Mouse (Mus musculus) monocyte, adult 5-6 weeks (primary cell): Measurements from ENCODE around the gene Bcl2l11. TPM values are rescaled to one million over a fixed set of nuclear protein-coding genes. Genes with fewer than 3 reads are reported as not detected.
"Not testable (repeated sequence)": the region's sequence is repeated elsewhere in the genome, so short reads cannot be mapped to it uniquely, and the experiment has no call there.

Experiments used
- ATAC-seq: fragments of 153-309, 156-312 bp; replicated peaks from 2 replicates; pipeline ENCODE4 v1.8.0; 2017; ENCODE audit warnings: mild to moderate bottlenecking; ENCODE audit not compliant: low TSS enrichment, insufficient number of reproducible peaks, severe bottlenecking, poor library complexity, low FRiP score
- total RNA-seq: library from RNA; stranded (forward); fragments of 200-1000, 200-491, 200-594 nt; gene quantifications from 3 replicates; pipeline ENCODE4 v1.2.3, GENCODE M21; 2017

Bcl2l11 gene
- total RNA-seq, 1 experiment from 2014 or later: 90.2 TPM

- no peak for ATAC-seq
These were observed 37.3 kb downstream of the Bcl2l11 start for GRCm38 (mm10) chr2:128163177-128163576.

- no peak for ATAC-seq
These were observed 41.0 kb downstream of the Bcl2l11 start for GRCm38 (mm10) chr2:128166623-128167423.

- ATAC-seq: no peak
These were observed 42.1 kb downstream of the Bcl2l11 start for GRCm38 (mm10) chr2:128167930-128168329.

- no peak for ATAC-seq
These were observed 43.6 kb downstream of the Bcl2l11 start for GRCm38 (mm10) chr2:128169486-128169885.

DNA sequence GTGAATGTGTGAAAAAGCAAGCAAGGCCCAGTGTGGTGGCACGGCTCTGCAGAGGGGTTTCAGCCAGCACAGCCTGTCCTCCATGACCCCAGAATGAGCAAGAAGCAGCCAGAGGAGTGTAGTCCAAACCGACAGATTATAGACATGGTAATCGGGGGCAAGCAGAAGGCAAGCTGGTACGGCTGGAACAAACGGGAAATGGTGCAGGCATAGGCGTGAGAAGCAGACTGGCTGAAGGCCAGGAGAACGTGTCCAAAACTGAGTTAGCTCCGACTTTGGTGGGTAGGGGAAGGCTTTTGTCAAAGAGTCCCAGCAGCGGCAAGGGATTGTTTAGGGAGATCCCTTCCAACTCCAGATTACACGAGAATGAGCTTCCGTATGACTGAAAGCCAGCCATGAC lies 44.1 kb downstream of the Bcl2l11 start:
- no peak for ATAC-seq

DNA sequence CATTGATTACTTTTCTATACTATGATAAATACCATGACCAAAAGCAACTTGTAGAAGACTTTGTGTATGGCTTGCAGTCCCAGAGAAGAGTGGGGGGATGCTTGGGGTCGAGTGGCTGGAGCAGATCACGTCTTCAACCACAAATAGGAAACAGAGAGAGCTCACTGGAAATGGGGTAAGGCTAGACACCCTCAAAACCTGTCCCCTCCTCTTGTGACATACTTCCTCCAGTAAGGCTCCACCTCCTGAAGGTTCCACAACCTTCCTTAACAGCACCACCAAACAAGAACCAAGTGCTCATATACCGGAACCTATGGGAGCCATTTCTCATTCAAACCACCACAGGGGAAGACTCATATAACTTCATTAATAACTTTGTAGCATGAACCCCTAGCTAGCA lies 44.8 kb downstream of the Bcl2l11 start:
- ATAC-seq: no peak

GRCm38 (mm10) chr2:128172266-128172665 lies 46.4 kb downstream of the Bcl2l11 start:
- ATAC-seq: no peak

GRCm38 (mm10) chr2:128174176-128174575 lies 48.3 kb downstream of the Bcl2l11 start:
- no peak for ATAC-seq

GRCm38 (mm10) chr2:128174604-128175342 lies 48.9 kb downstream of the Bcl2l11 start:
- no peak for ATAC-seq

GRCm38 (mm10) chr2:128175625-128176024 lies 49.8 kb downstream of the Bcl2l11 start:
- ATAC-seq: no peak

GRCm38 (mm10) chr2:128176391-128177044 lies 50.7 kb downstream of the Bcl2l11 start:
- no peak for ATAC-seq

DNA sequence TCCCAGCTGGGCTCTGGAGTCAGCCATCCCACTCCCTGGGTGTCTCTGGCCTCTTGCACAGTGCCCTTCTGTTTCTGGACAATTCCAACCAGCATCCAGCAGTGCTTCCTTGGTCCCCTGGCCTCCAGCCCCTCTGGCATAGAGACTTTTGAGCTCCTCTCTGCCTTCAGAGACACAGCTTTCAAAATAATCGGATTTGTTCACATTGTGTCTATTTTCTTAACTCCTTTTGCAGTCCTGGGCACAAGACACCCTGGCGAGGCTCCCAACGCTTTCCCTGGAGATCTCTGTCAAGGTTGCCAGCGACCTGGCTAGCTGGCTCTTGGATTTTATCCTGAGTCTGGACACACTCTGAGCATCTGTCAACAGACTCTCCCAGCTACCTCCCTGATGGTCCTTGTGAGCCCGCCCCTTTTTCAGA lies 51.4 kb downstream of the Bcl2l11 start:
- ATAC-seq: no peak

GRCm38 (mm10) chr2:128179126-128179807 lies 53.4 kb downstream of the Bcl2l11 start:
- no peak for ATAC-seq

DNA sequence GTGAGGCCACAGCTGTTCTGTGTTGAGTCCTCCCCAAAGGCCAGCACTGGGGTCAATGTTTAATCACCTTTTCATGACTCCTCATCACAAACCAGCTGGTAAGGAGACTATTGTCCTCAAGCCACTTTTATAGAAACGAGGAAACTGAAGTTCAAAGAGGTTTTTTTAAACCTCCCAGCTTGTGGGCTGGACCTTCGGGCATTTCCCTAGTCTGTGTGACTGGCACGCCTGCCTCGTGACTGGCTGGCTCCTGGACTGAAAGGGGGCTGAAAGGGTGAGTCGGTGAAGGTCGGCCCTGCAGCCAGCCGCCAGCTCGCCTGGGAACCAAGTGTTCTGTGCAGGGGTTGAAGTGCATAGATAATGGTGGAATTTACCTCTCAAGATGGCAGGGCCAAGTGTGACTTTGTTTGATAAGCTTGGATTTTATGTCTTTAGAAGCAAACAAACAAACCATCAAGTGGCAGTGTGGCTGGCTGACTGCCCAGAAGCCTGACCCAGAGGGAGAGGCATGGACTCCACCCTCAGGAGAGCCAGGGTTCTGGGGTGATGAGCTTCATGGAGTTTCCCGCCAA lies 54.1 kb downstream of the Bcl2l11 start:
- no peak for ATAC-seq

- not testable (repeated sequence) for ATAC-seq
These were observed 56.3 kb downstream of the Bcl2l11 start for GRCm38 (mm10) chr2:128182181-128182580.

DNA sequence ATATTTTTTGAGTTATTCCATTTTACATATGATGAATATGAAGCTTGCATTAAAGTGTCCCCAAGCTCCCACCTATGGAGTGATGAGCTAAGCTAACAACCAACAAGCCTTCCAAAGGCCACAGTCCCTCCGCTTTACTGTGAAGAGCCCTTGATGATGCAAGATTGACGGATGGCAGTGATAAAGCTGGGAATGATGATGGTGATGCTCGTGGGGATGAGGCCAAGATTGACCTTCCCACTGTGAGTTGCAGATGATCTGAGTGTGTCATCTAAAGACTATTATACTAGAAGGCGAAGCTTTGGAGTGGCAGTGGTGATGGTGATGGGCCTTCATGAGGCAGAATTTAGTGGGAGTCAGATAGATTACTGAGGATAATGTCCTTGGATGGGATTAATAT lies 56.9 kb downstream of the Bcl2l11 start:
- ATAC-seq: no peak

DNA sequence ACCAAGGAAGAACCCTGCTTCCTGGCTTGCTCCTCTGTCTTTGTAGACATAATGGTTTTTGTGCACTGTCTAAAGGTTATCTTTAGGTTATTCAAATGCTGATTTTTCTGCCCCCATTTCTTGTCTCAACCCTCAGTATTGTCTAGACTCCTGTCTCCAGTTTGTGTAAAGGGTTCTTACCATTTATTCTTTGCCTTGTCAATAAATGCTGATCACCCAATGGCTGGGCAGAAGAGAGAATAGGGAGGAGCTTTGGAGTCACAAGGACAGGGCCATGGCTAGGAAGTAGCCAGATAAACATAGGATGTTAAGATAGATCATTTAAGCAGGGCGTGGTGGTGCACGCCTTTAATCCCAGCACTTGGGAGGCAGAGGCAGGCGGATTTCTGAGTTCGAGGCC lies 57.9 kb downstream of the Bcl2l11 start:
- no peak for ATAC-seq

DNA sequence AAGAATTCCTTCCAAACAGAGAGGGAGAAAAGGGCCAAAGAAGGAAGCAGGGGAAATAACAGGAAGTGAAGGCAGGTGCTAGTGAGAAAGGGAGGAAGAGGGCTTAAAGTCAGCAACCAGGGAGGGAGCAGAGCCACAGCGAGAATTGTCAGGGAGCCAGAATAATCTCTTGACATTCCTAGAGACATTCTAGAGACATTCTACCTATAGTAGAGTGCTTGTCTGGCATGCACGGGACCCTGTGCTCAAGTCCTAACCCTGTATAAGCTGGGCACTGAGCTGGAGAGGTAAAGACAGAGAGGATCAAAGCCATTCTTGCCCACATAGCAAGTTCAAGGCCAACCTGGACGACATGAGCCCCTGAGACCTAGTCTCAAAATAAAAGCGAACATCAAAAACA lies 60.1 kb downstream of the Bcl2l11 start:
- no peak for ATAC-seq

DNA sequence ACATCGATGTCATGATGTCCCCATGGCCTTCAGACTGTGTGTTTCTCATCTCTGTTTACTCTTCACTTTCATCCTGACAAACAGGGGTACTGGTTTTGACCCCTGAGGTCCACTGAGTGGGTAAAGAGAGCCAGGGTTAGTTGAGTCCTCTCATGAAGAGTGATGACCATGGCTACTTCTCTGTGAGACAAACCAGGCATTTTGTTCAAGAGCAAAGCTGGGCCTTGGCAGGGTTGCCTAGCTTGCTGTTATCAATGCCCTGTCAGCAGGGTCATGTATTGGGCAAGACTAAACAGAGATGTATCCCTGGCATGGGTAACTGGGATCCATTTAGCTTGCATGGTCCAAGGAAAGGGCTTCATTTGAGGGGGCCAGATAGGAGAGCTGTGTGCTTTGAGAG lies 61.4 kb downstream of the Bcl2l11 start:
- no peak for ATAC-seq
